In the genomic region with DNA sequence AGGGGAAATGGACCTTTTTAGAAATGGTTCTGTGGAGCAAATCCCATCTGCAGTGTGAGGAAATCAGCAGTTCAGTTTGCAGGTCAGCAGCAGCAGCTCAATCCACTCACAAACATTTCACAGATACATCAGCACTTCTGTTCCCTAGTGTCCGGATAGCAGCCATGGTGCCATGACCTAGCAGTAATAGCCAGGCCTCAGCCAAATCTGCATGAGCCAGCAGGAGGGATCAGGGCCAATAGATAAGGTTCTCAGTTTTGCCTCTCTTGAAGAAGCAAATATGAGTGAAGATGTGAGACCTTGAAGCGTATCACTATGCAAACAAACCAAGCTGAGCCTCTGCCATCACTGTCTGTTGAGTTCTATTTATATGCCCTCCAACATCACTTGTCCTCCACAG, we compare ENCODE assay signal across 30 mouse cellular contexts.
DNase-seq lines count a peak whose midpoint lies in the region; ATAC-seq lines count a peak whose summit lies in the region.
"Had no signal": no experiment of that assay in that cellular context is flagged by ENCODE, and none has a peak within 500 bp of the region (broad histone marks: within the 10 kb centered on the region; RNA-seq: fewer than 3 reads in every experiment).

No protein-coding gene starts in this region.

- no peak overlapping the region for H3K4me3 ChIP-seq in lung, embryonic 15.5 days
- H3K4me3 ChIP-seq in forebrain, embryonic 12.5 days (replicated peaks) = no peak overlapping the region
- H3K4me3 ChIP-seq: embryonic facial prominence, embryonic 10.5 days; embryonic facial prominence, embryonic 15.5 days; forebrain, embryonic 13.5 days; hindbrain, embryonic 13.5 days; liver, embryonic 12.5 days; stomach, embryonic 15.5 days had no signal

- no peaks in the 10 kb centered on the region for H3K27me3 ChIP-seq in lung, embryonic 15.5 days
- no peaks in the 10 kb centered on the region for H3K27me3 ChIP-seq in forebrain, embryonic 12.5 days
- H3K27me3 ChIP-seq: embryonic facial prominence, embryonic 15.5 days; forebrain, embryonic 13.5 days; hindbrain, embryonic 13.5 days; liver, embryonic 12.5 days; stomach, embryonic 15.5 days had no signal

- H3K36me3 ChIP-seq in lung, embryonic 15.5 days = no peaks in the 10 kb centered on the region
- H3K36me3 ChIP-seq in forebrain, embryonic 12.5 days (replicated peaks) = no peaks in the 10 kb centered on the region
- H3K36me3 ChIP-seq: embryonic facial prominence, embryonic 10.5 days; embryonic facial prominence, embryonic 15.5 days; hindbrain, embryonic 13.5 days; liver, embryonic 12.5 days; stomach, embryonic 15.5 days had no signal

- intact Hi-C loops in heart, postnatal 14 days (cut with DNase I) = no loop called here

- H3K9me3 ChIP-seq in lung, embryonic 15.5 days = no peaks in the 10 kb centered on the region
- no peaks in the 10 kb centered on the region for H3K9me3 ChIP-seq in forebrain, embryonic 12.5 days
- H3K9me3 ChIP-seq: embryonic facial prominence, embryonic 10.5 days; embryonic facial prominence, embryonic 15.5 days; forebrain, embryonic 13.5 days; hindbrain, embryonic 13.5 days; stomach, embryonic 15.5 days had no signal

- H3K27ac ChIP-seq in lung, embryonic 15.5 days = no peak overlapping the region
- no peak overlapping the region for H3K27ac ChIP-seq in forebrain, embryonic 12.5 days
- H3K27ac ChIP-seq: embryonic facial prominence, embryonic 10.5 days; embryonic facial prominence, embryonic 15.5 days; forebrain, embryonic 13.5 days; hindbrain, embryonic 13.5 days; kidney, postnatal 0 days; liver, embryonic 12.5 days; stomach, embryonic 15.5 days had no signal

- H3K4me1 ChIP-seq in lung, embryonic 15.5 days = no peaks in the 10 kb centered on the region
- no peaks in the 10 kb centered on the region for H3K4me1 ChIP-seq in forebrain, embryonic 12.5 days
- H3K4me1 ChIP-seq: embryonic facial prominence, embryonic 10.5 days; embryonic facial prominence, embryonic 15.5 days; forebrain, embryonic 13.5 days; hindbrain, embryonic 13.5 days; liver, embryonic 12.5 days; stomach, embryonic 15.5 days had no signal

- no peak overlapping the region for H3K4me2 ChIP-seq in lung, embryonic 15.5 days
- H3K4me2 ChIP-seq in forebrain, embryonic 12.5 days = no peak overlapping the region
- H3K4me2 ChIP-seq: embryonic facial prominence, embryonic 15.5 days; forebrain, embryonic 13.5 days; hindbrain, embryonic 13.5 days; liver, embryonic 12.5 days; midbrain, embryonic 11.5 days; stomach, embryonic 15.5 days had no signal

- no peak for DNase-seq in lung, postnatal 14 days
- peak; percentile 14 for DNase-seq in ovary, postnatal 36 days (ENCODE audit: low spot score)
- no peak for DNase-seq in ovary, postnatal 10 days (ENCODE audit: low spot score)
- DNase-seq in heart, postnatal 14 days = peak; percentile 9 to 37
- no peak for DNase-seq in embryo, embryonic 9.5 days (ENCODE audit: extremely low spot score)
- DNase-seq: adrenal gland, postnatal 25 days; B cell, adult 2 months; cerebellum, adult 2 months; cerebellum, postnatal 14 days; gastrocnemius, postnatal 14 days; kidney, adult 8-10 months; layer of hippocampus, postnatal 36 days; left cerebral cortex, postnatal 4 days; liver, postnatal 0 days; retina, postnatal 1 day; right cerebral cortex, postnatal 25 days; thymus, adult 18-20 months; thymus, postnatal 25 days had no signal

- ATAC-seq in lung, embryonic 15.5 days (ENCODE audit: borderline replicate concordance, extremely low read depth, low FRiP score, low TSS enrichment) = peak; percentile 57; the same call in 1 of the 2 replicates
- no peak for ATAC-seq in forebrain, embryonic 12.5 days (ENCODE audit: low FRiP score)
- ATAC-seq: forebrain, embryonic 13.5 days; intestine, embryonic 16.5 days; liver, embryonic 12.5 days; liver, postnatal 0 days; midbrain, embryonic 16.5 days had no signal

- H3K9ac ChIP-seq in lung, embryonic 15.5 days = no peak overlapping the region
- no peak overlapping the region for H3K9ac ChIP-seq in forebrain, embryonic 12.5 days
- H3K9ac ChIP-seq: embryonic facial prominence, embryonic 15.5 days; forebrain, embryonic 13.5 days; hindbrain, embryonic 13.5 days; liver, embryonic 12.5 days; liver, postnatal 0 days; stomach, embryonic 15.5 days had no signal

- 54% methylated on average over 2 of the region's 2 CpGs for WGBS in lung, embryonic 15.5 days
- 92% methylated on average over 2 of the region's 2 CpGs for WGBS in forebrain, embryonic 12.5 days

Comparison
In these comparisons a context has a peak if more than half of its experiments do, and no peak if none do; other contexts are left out.
1. DNase-seq: peak in ovary, postnatal 36 days (single experiment) and heart, postnatal 14 days (2 of 2); none in lung, postnatal 14 days (single experiment), ovary, postnatal 10 days (single experiment) and embryo, embryonic 9.5 days (single experiment).